Mouse (Mus musculus) ZHBTc4 (cell line): ENCODE data around the gene Csde1.

Experiments
- DNase-seq: peaks from one replicate; pipeline ENCODE4 v3.0.0-alpha.2; 2011; ENCODE audit warnings: low read depth, low spot score

The Csde1 gene

GRCm38 (mm10) chr3:103020249-103020942 is at the start of gene Csde1:
Csde1 (plus strand) TSS chr3:103020426.
- peak; percentile 99 for DNase-seq

- DNase-seq: no peak
These were observed 49.7 kb upstream of the Csde1 start for GRCm38 (mm10) chr3:102970508-102970907.

- DNase-seq: no peak
These were observed 43.3 kb upstream of the Csde1 start for GRCm38 (mm10) chr3:102976906-102977305.

- peak; percentile 51 for DNase-seq
These were observed 40.5 kb upstream of the Csde1 start for GRCm38 (mm10) chr3:102979550-102980348.

- DNase-seq: no peak
These were observed 39.9 kb upstream of the Csde1 start for GRCm38 (mm10) chr3:102980349-102980736.

GRCm38 (mm10) chr3:102991041-102991440 is 29.2 kb upstream of the Csde1 start:
- peak; percentile 69 for DNase-seq

- peak; percentile 87 for DNase-seq
These were observed 27.3 kb upstream of the Csde1 start for GRCm38 (mm10) chr3:102992936-102993335.

- no peak for DNase-seq
These were observed 25.0 kb upstream of the Csde1 start for GRCm38 (mm10) chr3:102995233-102995604.

- DNase-seq: peak; percentile 96
These were observed 24.5 kb upstream of the Csde1 start, which contains the start of gene Sike1 for GRCm38 (mm10) chr3:102995605-102996321. Sike1 (plus strand) TSS chr3:102995708.

- DNase-seq: peak; percentile 28
These were observed 23.2 kb upstream of the Csde1 start for GRCm38 (mm10) chr3:102997036-102997435.

- no peak for DNase-seq
These were observed 22.6 kb upstream of the Csde1 start for GRCm38 (mm10) chr3:102997591-102997990.

GRCm38 (mm10) chr3:103001595-103001994 is 18.6 kb upstream of the Csde1 start:
- no peak for DNase-seq

GRCm38 (mm10) chr3:103017350-103017749 is 2.9 kb upstream of the Csde1 start:
- no peak for DNase-seq

- DNase-seq: no peak
These were observed 764 bp upstream of the Csde1 start for GRCm38 (mm10) chr3:103019462-103019861.

GRCm38 (mm10) chr3:103020943-103021638 is 865 bp downstream of the Csde1 start:
- peak; percentile 96 for DNase-seq

- DNase-seq: peak; percentile 65
These were observed 5.9 kb downstream of the Csde1 start for GRCm38 (mm10) chr3:103026174-103026573.

- DNase-seq: no peak
These were observed 20.1 kb downstream of the Csde1 start for GRCm38 (mm10) chr3:103040285-103040684.

- no peak for DNase-seq
These were observed 20.7 kb downstream of the Csde1 start for GRCm38 (mm10) chr3:103040861-103041379.

- DNase-seq: no peak
These were observed 35.9 kb downstream of the Csde1 start for GRCm38 (mm10) chr3:103056016-103056595.

GRCm38 (mm10) chr3:103057752-103058151 is 37.5 kb downstream of the Csde1 start:
- no peak for DNase-seq
